In the genomic region with DNA sequence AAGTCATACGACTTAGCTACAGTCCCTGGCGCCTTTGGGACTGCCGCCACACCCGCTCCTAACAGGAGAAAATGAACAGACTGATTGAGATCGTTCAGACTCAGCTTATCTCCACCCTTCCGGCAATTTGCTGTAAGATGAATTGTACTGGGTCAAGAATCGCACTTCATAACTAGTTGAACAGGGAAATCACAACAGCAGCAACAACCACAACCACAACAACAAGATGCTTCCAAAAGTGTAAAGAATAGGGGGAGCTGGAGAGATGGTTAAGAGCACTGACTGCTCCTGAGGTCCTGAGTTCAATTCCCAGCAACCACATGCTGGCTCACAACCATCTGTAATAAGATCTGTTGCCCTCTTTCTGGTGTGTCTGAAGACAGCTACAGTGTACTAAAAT, we compare ENCODE assay signal across 24 mouse cellular contexts. TPM values are rescaled to one million over a fixed set of nuclear protein-coding genes. Genes with fewer than 3 reads are reported as not detected.
A peak's percentile ranks its signal among the peaks of the same experiment; 100 is the strongest.
DNase-seq lines count a peak whose midpoint lies in the region; ATAC-seq and TF ChIP-seq lines count a peak whose summit lies in the region.
"Had no signal": no experiment of that assay in that cellular context is flagged by ENCODE, and none has a peak within 500 bp of the region (broad histone marks: within the 10 kb centered on the region; RNA-seq: fewer than 3 reads in every experiment).

No protein-coding gene starts in this region.

- H3K27ac ChIP-seq in forebrain, postnatal 0 days (ENCODE audit: low read depth, low read length): no peak overlapping the region
- H3K27ac ChIP-seq in forebrain, embryonic 13.5 days: no peak overlapping the region
- no peak overlapping the region for H3K27ac ChIP-seq in midbrain, embryonic 11.5 days (ENCODE audit: low read depth, low read length)
- H3K27ac ChIP-seq in midbrain, embryonic 10.5 days (replicated peaks): no peak overlapping the region
- no peak overlapping the region for H3K27ac ChIP-seq in limb, embryonic 10.5 days
- H3K27ac ChIP-seq: embryonic facial prominence, embryonic 15.5 days; gastrocnemius, adult 2 months; heart, embryonic 15.5 days; hindbrain, embryonic 15.5 days had no signal

- H3K27me3 ChIP-seq in forebrain, postnatal 0 days (ENCODE audit: insufficient read depth, low read length): peaks cover 85% of the 10 kb centered on the region
- peaks cover 90% of the 10 kb centered on the region for H3K27me3 ChIP-seq in forebrain, embryonic 13.5 days
- H3K27me3 ChIP-seq in midbrain, embryonic 11.5 days (ENCODE audit: control insufficient read depth, insufficient read depth, low read length): peaks cover 67% of the 10 kb centered on the region
- peaks cover 83% of the 10 kb centered on the region for H3K27me3 ChIP-seq in midbrain, embryonic 10.5 days (ENCODE audit: low read depth, poor library complexity, severe bottlenecking)
- peaks cover 62% of the 10 kb centered on the region for H3K27me3 ChIP-seq in limb, embryonic 10.5 days (ENCODE audit: low read depth, poor library complexity, severe bottlenecking)

- H3K4me1 ChIP-seq in forebrain, postnatal 0 days (ENCODE audit: insufficient read depth): no peaks in the 10 kb centered on the region
- H3K4me1 ChIP-seq in forebrain, embryonic 13.5 days: 0 out of 2 replicates have a peak, but pooled peaks cover 9% of the 10 kb centered on the region
- H3K4me1 ChIP-seq in midbrain, embryonic 11.5 days (ENCODE audit: control insufficient read depth, insufficient read depth, low read length): peaks cover 9% of the 10 kb centered on the region
- H3K4me1 ChIP-seq in midbrain, embryonic 10.5 days: peaks cover 34% of the 10 kb centered on the region
- peaks cover 37% of the 10 kb centered on the region for H3K4me1 ChIP-seq in limb, embryonic 10.5 days

- H3K9ac ChIP-seq in forebrain, postnatal 0 days: no peak overlapping the region
- H3K9ac ChIP-seq in forebrain, embryonic 13.5 days: no peak overlapping the region
- H3K9ac ChIP-seq in midbrain, embryonic 11.5 days (ENCODE audit: low read length): no peak overlapping the region
- H3K9ac ChIP-seq: embryonic facial prominence, embryonic 15.5 days; heart, embryonic 15.5 days; hindbrain, embryonic 15.5 days had no signal

- WGBS in forebrain, postnatal 0 days: 78% methylated on average over 7 of the region's 7 CpGs
- 67% methylated on average over 7 of the region's 7 CpGs for WGBS in forebrain, embryonic 13.5 days
- 74% methylated on average over 7 of the region's 7 CpGs for WGBS in midbrain, embryonic 11.5 days
- WGBS in midbrain, embryonic 10.5 days: 79% methylated on average over 7 of the region's 7 CpGs
- 70% methylated on average over 7 of the region's 7 CpGs for WGBS in limb, embryonic 10.5 days

- H3K4me3 ChIP-seq in forebrain, postnatal 0 days (ENCODE audit: low read depth, low read length): no peak overlapping the region
- no peak overlapping the region for H3K4me3 ChIP-seq in forebrain, embryonic 13.5 days
- H3K4me3 ChIP-seq in midbrain, embryonic 11.5 days (ENCODE audit: low read depth, low read length): no peak overlapping the region
- H3K4me3 ChIP-seq in midbrain, embryonic 10.5 days: no peak overlapping the region
- H3K4me3 ChIP-seq in limb, embryonic 10.5 days: no peak overlapping the region
- H3K4me3 ChIP-seq: embryonic facial prominence, embryonic 15.5 days; erythroblast, embryonic 14.5 days; gastrocnemius, adult 2 months; heart, embryonic 15.5 days; hindbrain, embryonic 15.5 days had no signal

- DNase-seq in forebrain, postnatal 0 days: peak; percentile 1
- DNase-seq in midbrain, embryonic 11.5 days (ENCODE audit: low spot score, missing footprints): peak; percentile 81
- DNase-seq in midbrain, embryonic 10.5 days (ENCODE audit: low spot score): no peak
- peak; percentile 45 for DNase-seq in R1 (ENCODE audit: low read depth, low spot score)
- DNase-seq in limb, embryonic 10.5 days (ENCODE audit: low spot score): peak; percentile 27
- DNase-seq in urinary bladder, postnatal 4 days (ENCODE audit: low spot score in 2 of 2): no peak
- DNase-seq: adrenal gland, postnatal 14 days; cerebellum, adult 18-20 months; cerebellum, adult 9-11 months; cerebellum, postnatal 36 days; embryo, embryonic 11 days; gastrocnemius, adult 2 months; gastrocnemius, postnatal 25 days; heart, adult 18-20 months; heart, postnatal 14 days; kidney, adult 18-20 months had no signal

- no peak overlapping the region for H3K4me2 ChIP-seq in forebrain, postnatal 0 days (ENCODE audit: low read depth)
- H3K4me2 ChIP-seq in forebrain, embryonic 13.5 days: no peak overlapping the region
- H3K4me2 ChIP-seq in midbrain, embryonic 11.5 days: no peak overlapping the region
- H3K4me2 ChIP-seq: embryonic facial prominence, embryonic 15.5 days; hindbrain, embryonic 15.5 days had no signal

- no peak for ATAC-seq in forebrain, postnatal 0 days
- ATAC-seq in forebrain, embryonic 13.5 days: no peak
- no peak for ATAC-seq in midbrain, embryonic 11.5 days (ENCODE audit: low FRiP score)
- ATAC-seq: activated CD4-positive, CD25-positive, alpha-beta regulatory T cell, adult 4 months; inflammation-experienced regulatory T-cells, adult 6 months had no signal

- no peak for TF ChIP-seq CTCF in forebrain, postnatal 0 days (IDR thresholded peaks at IDR 0.05; ENCODE audit: low read depth)

- H3K9me3 ChIP-seq in forebrain, postnatal 0 days (ENCODE audit: low read length): no peaks in the 10 kb centered on the region
- H3K9me3 ChIP-seq in forebrain, embryonic 13.5 days (replicated peaks): no peaks in the 10 kb centered on the region
- no peaks in the 10 kb centered on the region for H3K9me3 ChIP-seq in midbrain, embryonic 11.5 days (ENCODE audit: control insufficient read depth, low read length)
- no peaks in the 10 kb centered on the region for H3K9me3 ChIP-seq in midbrain, embryonic 10.5 days (replicated peaks)
- no peaks in the 10 kb centered on the region for H3K9me3 ChIP-seq in limb, embryonic 10.5 days (replicated peaks)
- H3K9me3 ChIP-seq: embryonic facial prominence, embryonic 15.5 days; heart, embryonic 15.5 days; hindbrain, embryonic 15.5 days had no signal

- no peaks in the 10 kb centered on the region for H3K36me3 ChIP-seq in forebrain, postnatal 0 days (ENCODE audit: insufficient read depth)
- no peaks in the 10 kb centered on the region for H3K36me3 ChIP-seq in forebrain, embryonic 13.5 days (ENCODE audit: poor library complexity, severe bottlenecking)
- no peaks in the 10 kb centered on the region for H3K36me3 ChIP-seq in midbrain, embryonic 11.5 days (ENCODE audit: control insufficient read depth, insufficient read depth, low read length)
- no peaks in the 10 kb centered on the region for H3K36me3 ChIP-seq in midbrain, embryonic 10.5 days
- H3K36me3 ChIP-seq in limb, embryonic 10.5 days: no peaks in the 10 kb centered on the region
- H3K36me3 ChIP-seq: embryonic facial prominence, embryonic 15.5 days; heart, embryonic 15.5 days; hindbrain, embryonic 15.5 days had no signal

RNA-seq across cellular contexts. Expression of a gene that starts 37.7 kb away (rescaled TPM):
- 1.7 and 5.7 TPM in 2 replicates for total RNA-seq in forebrain, postnatal 0 days (2014; rRNA removed)
- 1.5 and 2.4 TPM in 2 replicates for polyA plus RNA-seq in forebrain, postnatal 0 days (2015; fragmentation: Nextera tagmentation; extraction: Ambion mirVana)
- polyA plus RNA-seq in forebrain, embryonic 13.5 days (2015; fragmentation: Nextera tagmentation; extraction: Ambion mirVana): 0.56 and 1.0 TPM in 2 replicates
- polyA plus RNA-seq in midbrain, embryonic 11.5 days (2014; fragmentation: Nextera tagmentation; extraction: Ambion mirVana): 1.7 and 2.1 TPM in 2 replicates
- 1.8 and 2.1 TPM in 2 replicates for polyA plus RNA-seq in midbrain, embryonic 10.5 days (2016; fragmentation: Nextera tagmentation; extraction: Ambion mirVana)
- 0.60 and 0.85 TPM in 2 replicates for polyA plus RNA-seq in limb, embryonic 10.5 days (2016; fragmentation: Nextera tagmentation; extraction: Ambion mirVana)
- total RNA-seq: ES-E14 had no signal
- polyA plus RNA-seq: activated CD4-positive, CD25-positive, alpha-beta regulatory T cell, adult 4 months; erythroblast, embryonic 14.5 days had no signal

Comparison
In these comparisons a context has a peak if more than half of its experiments do, and no peak if none do; other contexts are left out.
1. DNase-seq: peak in forebrain, postnatal 0 days (single experiment), midbrain, embryonic 11.5 days (single experiment), R1 (single experiment) and limb, embryonic 10.5 days (single experiment); none in midbrain, embryonic 10.5 days (single experiment) and urinary bladder, postnatal 4 days (0 of 2).